Comparison of ENCODE assay signal across 8 mouse cellular contexts in the genomic region with DNA sequence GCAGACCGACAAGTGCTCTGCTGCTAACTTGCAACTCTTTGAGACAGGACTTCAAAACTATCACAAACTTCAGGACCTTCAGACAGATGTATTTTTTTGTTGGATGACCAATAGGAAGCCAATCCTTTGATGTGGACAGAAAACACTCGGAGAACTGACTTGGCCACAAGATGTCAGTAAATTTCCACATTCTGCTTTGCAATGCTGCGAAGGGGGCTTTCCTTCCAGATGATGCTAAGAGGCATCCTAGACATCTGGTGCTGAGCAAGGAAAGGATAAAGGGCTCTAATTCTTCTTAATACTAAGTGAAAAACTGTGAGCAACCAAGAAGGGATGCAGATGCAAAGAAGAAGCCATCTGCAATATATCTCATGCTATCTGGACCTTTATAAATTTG. TPM values are rescaled to one million over a fixed set of nuclear protein-coding genes. Genes with fewer than 3 reads are reported as not detected.
A peak's percentile ranks its signal among the peaks of the same experiment; 100 is the strongest.
DNase-seq lines count a peak whose midpoint lies in the region; ATAC-seq and TF ChIP-seq lines count a peak whose summit lies in the region.

No protein-coding gene starts in this region.

- DNase-seq in ES-CJ7 (ENCODE audit: low read depth, low spot score), result peak; percentile 76
- peak; percentile 81 for DNase-seq in embryo, embryonic 10.5 days (ENCODE audit: low spot score)
- peak; percentile 87 for DNase-seq in kidney, postnatal 0 days (ENCODE audit: low spot score)
- peak; percentile 54 for DNase-seq in retina, postnatal 7 days (ENCODE audit: low read depth, low spot score)
- no peak for DNase-seq in urinary bladder, postnatal 36 days (ENCODE audit: low spot score in 2 of 2)
- DNase-seq in urinary bladder, adult 18-20 months (ENCODE audit: low spot score in 2 of 2), result no peak

- H3K4me3 ChIP-seq in intestine, postnatal 0 days (ENCODE audit: low read depth, low read length), result no peak overlapping the region
- no peak overlapping the region for H3K4me3 ChIP-seq in intestine, embryonic 16.5 days (ENCODE audit: low read length)
- H3K4me3 ChIP-seq in kidney, postnatal 0 days (replicated peaks; ENCODE audit: low read depth, low read length), result no peak overlapping the region

- H3K36me3 ChIP-seq in intestine, postnatal 0 days (ENCODE audit: control insufficient read depth, insufficient read depth), result no peaks in the 10 kb centered on the region
- H3K36me3 ChIP-seq in intestine, embryonic 16.5 days (ENCODE audit: control insufficient read depth, insufficient read depth, low read length), result no peaks in the 10 kb centered on the region
- H3K36me3 ChIP-seq in kidney, postnatal 0 days (ENCODE audit: insufficient read depth, low read length), result no peaks in the 10 kb centered on the region

- no peak overlapping the region for H3K9ac ChIP-seq in intestine, postnatal 0 days (ENCODE audit: low read depth, low read length)
- no peak overlapping the region for H3K9ac ChIP-seq in intestine, embryonic 16.5 days (ENCODE audit: low read depth, low read length)
- no peak overlapping the region for H3K9ac ChIP-seq in kidney, postnatal 0 days (ENCODE audit: low read depth, low read length)

- no peak overlapping the region for H3K4me2 ChIP-seq in intestine, postnatal 0 days (replicated peaks; ENCODE audit: low read depth)
- no peak overlapping the region for H3K4me2 ChIP-seq in intestine, embryonic 16.5 days (ENCODE audit: low read depth, low read length)
- no peak overlapping the region for H3K4me2 ChIP-seq in kidney, postnatal 0 days (ENCODE audit: low read length)

- H3K27me3 ChIP-seq in intestine, postnatal 0 days (replicated peaks; ENCODE audit: control insufficient read depth, insufficient read depth, low read length), result no peaks in the 10 kb centered on the region
- no peaks in the 10 kb centered on the region for H3K27me3 ChIP-seq in intestine, embryonic 16.5 days (replicated peaks; ENCODE audit: control insufficient read depth, insufficient read depth, low read length)
- no peaks in the 10 kb centered on the region for H3K27me3 ChIP-seq in kidney, postnatal 0 days (ENCODE audit: insufficient read depth, low read length)

- H3K4me1 ChIP-seq in intestine, postnatal 0 days (replicated peaks; ENCODE audit: control insufficient read depth, insufficient read depth, low read length), result no peaks in the 10 kb centered on the region
- no peaks in the 10 kb centered on the region for H3K4me1 ChIP-seq in intestine, embryonic 16.5 days (ENCODE audit: control insufficient read depth, insufficient read depth, low read length)
- no peaks in the 10 kb centered on the region for H3K4me1 ChIP-seq in kidney, postnatal 0 days (replicated peaks; ENCODE audit: insufficient read depth, low read length)

- WGBS in intestine, postnatal 0 days, result 41% methylated on average over 3 of the region's 3 CpGs
- WGBS in intestine, embryonic 16.5 days, result 32% methylated on average over 3 of the region's 3 CpGs
- WGBS in kidney, postnatal 0 days, result 28% methylated on average over 3 of the region's 3 CpGs

- TF ChIP-seq CTCF in intestine, postnatal 0 days (IDR thresholded peaks at IDR 0.05; ENCODE audit: low read depth), result peak; percentile 74
- peak; percentile 81 for TF ChIP-seq CTCF in kidney, postnatal 0 days (IDR thresholded peaks at IDR 0.05; ENCODE audit: low read depth)

- ATAC-seq in intestine, postnatal 0 days, result no peak
- ATAC-seq in intestine, embryonic 16.5 days, result no peak
- no peak for ATAC-seq in kidney, postnatal 0 days (replicated peaks; ENCODE audit: low FRiP score, low read depth)

- no peak overlapping the region for H3K27ac ChIP-seq in intestine, postnatal 0 days (ENCODE audit: low read depth, low read length)
- no peak overlapping the region for H3K27ac ChIP-seq in intestine, embryonic 16.5 days (ENCODE audit: low read length)
- no peak overlapping the region for H3K27ac ChIP-seq in kidney, postnatal 0 days

- no peaks in the 10 kb centered on the region for H3K9me3 ChIP-seq in intestine, postnatal 0 days (ENCODE audit: control insufficient read depth)
- H3K9me3 ChIP-seq in intestine, embryonic 16.5 days (ENCODE audit: control insufficient read depth, low read length), result no peaks in the 10 kb centered on the region
- no peaks in the 10 kb centered on the region for H3K9me3 ChIP-seq in kidney, postnatal 0 days (replicated peaks; ENCODE audit: low read length)

RNA-seq across cellular contexts. Expression of gene 4930453N24Rik, which starts 16.2 kb away (rescaled TPM):
- 13.7 and 15.1 TPM in 2 replicates for polyA plus RNA-seq in intestine, postnatal 0 days (2015; fragmentation: Nextera tagmentation; extraction: Ambion mirVana)
- polyA plus RNA-seq in intestine, embryonic 16.5 days (2015; fragmentation: Nextera tagmentation; extraction: Ambion mirVana), result 14.9 and 16.4 TPM in 2 replicates
- polyA plus RNA-seq in kidney, postnatal 0 days (2015; fragmentation: Nextera tagmentation; extraction: Ambion mirVana), result 24.7 and 26.5 TPM in 2 replicates

Comparison
In these comparisons a context has a peak if more than half of its experiments do, and no peak if none do; other contexts are left out.
1. DNase-seq: peak in ES-CJ7 (single experiment), embryo, embryonic 10.5 days (single experiment), kidney, postnatal 0 days (single experiment) and retina, postnatal 7 days (single experiment); none in urinary bladder, postnatal 36 days (0 of 2) and urinary bladder, adult 18-20 months (0 of 2).